Mouse (Mus musculus) left cerebral cortex, adult 18-20 months (tissue): ENCODE data around the gene Scd4. TPM values are rescaled to one million over a fixed set of nuclear protein-coding genes. Genes with fewer than 3 reads are reported as not detected.
A peak's percentile ranks its signal among the peaks of the same experiment; 100 is the strongest.

Source experiments
- DNase-seq, 2 experiments: peaks; one replicate each; pipeline ENCODE4 v3.0.0; 2021 to 2022; ENCODE audit warnings: low spot score in 2 of 2, mixed read lengths in 1 of 2
- microRNA-seq, 2 experiments: library from miRNA; unstranded; fragments of <30 nt; microRNA quantifications; one replicate each; pipeline ENCODE4 v1.2.0; 2021
- total RNA-seq, 2 experiments: library from RNA; stranded (reverse); gene quantifications; 2 replicates each; pipeline ENCODE4 v1.2.3; 2021

The Scd4 gene
- total RNA-seq, 2 experiments from 2014 or later = 2.2 to 2.7 TPM

DNA sequence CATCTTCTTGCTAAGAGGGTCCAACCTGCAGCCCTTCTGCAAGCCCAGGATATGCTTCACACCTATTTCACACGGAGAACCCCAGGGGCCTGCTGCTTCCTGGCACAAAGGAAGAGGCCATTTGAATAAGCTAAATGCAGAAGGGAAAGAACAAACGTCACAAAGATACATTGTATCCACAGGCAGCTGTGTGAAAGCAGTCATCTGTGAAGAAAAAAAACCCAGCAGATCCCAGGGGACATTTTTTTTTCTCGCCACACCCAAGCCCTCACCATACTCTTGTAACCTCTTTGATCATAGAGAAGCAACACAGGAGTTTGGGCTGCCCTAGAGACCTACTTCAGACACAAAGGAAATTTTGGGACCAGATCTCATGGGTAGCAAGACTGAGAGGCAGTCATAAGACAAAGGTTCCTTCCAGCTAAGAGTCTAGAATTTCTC is 43.6 kb downstream of the Scd4 start:
- no peak for DNase-seq

DNA sequence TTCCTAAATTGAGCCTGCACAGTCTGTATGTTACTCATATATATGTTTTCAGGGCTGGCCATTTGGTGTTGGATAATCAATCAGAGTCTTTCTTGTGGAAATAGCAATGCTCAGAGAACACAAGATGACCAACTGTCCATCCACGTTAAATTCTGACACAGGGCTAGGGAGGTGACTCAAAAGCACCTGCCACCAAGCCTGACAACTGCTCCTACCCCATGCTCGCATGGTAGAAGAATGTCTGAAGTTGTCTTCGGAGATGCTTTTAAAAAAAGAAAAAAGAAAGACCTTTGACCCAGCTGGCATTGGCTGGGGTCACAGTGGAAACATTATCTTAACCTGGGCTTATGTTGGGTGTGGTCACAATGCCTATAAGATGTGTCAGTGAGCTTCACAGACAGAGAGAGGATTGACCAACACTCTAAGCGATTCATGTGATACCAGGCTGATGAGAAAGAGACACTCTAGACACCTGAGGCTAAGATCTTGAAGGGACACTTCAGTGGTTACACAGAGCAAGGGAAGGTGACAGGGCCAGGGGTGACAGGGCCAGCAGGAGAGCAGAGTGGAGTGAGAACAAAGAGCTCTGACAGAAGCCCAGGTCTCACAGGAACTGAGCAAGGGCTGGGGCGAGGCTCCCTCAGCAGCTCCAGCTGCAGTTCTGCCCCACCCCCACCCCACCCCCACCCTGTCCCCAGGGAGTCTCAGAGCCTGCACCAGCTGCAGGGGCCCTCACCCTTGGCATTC is 44.9 kb downstream of the Scd4 start:
- DNase-seq = no peak

DNA sequence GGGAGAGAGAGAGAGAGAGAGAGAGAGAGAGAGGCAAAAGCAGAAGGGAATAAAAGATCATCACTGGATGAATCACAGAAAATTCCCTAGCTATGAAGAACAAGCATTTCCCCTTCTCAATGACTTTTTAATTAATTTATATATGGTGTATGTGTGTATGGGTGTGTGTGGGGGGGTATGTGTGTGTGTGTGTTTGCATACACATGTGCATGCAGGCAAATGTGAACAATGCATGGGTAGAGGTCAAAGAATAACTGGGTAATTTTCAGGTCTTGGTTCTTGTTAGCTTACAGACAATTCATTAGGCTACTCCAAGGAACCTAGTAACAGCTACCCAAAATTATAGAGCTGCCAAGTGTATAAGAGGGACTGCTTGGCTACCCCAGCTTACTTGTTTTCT is 46.2 kb downstream of the Scd4 start:
- DNase-seq = no peak

DNA sequence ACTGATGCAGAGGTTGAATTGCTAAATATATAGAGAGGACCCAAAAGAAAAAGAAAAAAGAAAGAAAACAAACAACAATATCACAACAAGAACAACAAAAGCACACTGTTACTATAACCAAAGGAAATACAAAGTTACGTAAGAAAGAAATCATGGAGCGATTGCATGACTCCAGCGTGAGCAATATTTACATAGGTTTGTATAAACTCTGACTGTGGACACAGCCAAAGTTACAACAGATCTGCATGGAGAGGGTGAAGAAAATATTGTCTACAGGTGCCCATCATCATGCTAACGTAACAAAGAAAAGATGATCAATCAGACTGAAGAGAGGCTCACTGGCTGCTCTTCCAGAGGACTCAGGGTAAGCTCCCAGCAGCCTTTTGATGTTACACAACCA is 47.2 kb downstream of the Scd4 start:
- DNase-seq = no peak

DNA sequence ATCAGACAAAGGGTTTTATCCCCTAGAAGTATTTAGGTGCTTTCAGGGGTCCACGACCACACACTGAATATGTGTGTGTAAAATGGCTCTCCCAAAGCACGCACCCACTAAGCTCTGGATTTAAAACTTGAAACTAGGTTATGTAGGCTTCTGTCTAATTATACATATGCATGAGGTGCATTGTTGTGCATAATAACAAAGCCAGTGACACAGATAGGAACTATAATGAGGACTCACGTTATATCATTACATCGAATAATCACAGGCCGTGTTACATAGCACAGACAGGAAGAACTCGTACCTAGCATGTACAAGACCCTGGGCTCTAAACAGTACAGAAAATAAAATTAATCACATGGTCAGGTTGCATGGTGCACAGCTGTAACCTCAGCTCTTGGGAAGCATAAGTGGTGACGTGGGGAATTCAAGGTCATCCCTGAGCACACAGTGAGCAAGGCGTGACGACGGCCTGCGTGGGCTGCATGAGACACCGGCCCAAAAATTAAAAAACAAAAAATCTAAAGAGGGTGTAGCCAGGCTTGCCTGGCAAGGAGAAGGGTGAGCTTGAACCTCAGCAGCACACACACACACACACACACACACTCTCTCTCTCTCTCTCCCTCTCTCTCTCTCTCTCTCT is 49.9 kb downstream of the Scd4 start:
- no peak for DNase-seq

DNA sequence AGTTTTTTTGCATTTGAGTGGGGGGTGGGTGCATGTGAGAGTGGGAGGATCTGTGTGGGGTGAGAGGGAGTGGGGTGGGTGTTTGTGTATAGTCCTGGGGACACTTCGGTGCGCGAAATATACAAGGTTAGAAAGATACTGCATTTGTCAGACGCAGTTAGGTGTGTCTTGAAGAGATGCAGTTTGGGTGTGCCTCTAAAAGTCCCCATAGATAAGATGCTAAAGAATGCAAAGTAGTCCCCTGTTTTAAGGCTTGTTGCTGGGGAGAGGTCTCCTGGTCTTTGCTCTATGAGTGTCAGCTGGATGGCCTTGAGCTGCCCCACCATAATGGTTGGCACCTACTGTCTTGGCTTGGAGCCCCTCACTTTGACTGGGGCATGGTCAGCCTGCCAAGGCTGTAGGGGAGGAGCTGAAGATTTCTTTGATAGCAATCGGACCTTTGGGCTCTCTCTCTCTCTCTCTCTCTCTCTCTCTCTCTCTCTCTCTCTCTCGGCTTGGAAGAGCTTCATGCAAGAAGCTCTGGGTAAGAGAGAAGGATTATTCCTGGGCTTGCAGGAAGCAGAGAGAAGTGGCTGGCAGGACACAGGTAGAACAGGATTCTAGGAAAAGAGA is 53.1 kb downstream of the Scd4 start:
- DNase-seq = no peak

DNA sequence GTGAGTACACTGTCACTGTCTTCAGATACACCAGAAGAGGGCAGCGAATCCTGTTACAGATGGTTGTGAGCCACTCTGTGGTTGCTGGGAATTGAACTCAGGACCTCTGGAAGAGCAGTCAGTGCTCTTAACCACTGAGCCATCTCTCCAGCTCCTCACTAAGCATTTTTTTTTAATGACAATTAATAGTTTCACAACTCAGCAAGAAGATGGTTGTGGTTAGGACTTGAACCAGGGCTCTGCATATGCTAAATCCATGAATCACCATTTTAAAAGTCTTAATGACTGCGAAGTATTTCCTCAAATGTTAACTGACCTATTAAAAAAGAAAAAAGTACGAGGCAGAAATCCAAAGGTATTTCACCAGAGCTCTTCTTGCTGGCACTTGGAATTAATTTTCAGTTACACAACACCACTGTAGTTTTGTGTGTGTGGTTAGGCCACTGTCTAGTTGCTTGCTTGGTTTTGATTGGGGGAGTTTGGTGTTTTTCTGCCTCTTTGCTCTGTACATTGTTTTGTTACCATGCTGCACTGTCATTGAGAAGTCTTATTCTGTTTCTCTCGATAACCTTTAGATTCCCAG is 54.3 kb downstream of the Scd4 start:
- DNase-seq = no peak

DNA sequence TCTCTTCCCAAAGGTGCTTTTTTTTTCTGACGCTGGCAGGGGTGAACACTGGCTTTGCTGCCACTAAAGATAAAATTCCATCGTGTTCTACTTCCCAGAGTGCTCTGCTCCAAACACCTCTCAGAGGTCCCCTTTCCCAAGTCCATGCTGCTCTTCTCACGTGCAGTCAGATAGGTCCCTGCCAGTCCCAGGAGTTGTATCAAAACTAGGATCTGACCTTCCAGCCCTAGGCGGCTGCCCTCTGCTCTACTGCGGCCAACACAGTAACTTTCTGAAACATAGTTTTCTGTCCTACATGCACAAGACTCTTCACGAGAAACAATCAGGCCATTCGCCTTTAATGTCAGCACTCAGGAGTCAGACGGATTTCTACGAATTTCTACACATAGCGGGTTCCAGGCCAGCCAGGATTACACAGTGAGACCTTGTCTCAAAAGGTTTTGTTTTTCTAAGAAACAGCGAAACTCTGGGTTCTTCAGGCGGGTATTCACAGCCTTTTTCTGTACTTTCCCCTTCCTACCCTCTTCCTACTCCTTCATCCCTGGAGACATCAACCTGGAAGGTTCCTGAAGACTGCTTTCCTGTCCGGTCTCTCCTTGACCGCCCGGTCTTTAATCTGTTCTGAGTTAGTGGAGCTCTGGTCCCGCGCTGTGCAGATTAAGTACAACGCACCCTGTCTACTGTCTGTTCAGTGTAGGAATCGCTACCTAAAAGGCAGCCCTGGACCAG is 55.0 kb downstream of the Scd4 start:
- no peak for DNase-seq

DNA sequence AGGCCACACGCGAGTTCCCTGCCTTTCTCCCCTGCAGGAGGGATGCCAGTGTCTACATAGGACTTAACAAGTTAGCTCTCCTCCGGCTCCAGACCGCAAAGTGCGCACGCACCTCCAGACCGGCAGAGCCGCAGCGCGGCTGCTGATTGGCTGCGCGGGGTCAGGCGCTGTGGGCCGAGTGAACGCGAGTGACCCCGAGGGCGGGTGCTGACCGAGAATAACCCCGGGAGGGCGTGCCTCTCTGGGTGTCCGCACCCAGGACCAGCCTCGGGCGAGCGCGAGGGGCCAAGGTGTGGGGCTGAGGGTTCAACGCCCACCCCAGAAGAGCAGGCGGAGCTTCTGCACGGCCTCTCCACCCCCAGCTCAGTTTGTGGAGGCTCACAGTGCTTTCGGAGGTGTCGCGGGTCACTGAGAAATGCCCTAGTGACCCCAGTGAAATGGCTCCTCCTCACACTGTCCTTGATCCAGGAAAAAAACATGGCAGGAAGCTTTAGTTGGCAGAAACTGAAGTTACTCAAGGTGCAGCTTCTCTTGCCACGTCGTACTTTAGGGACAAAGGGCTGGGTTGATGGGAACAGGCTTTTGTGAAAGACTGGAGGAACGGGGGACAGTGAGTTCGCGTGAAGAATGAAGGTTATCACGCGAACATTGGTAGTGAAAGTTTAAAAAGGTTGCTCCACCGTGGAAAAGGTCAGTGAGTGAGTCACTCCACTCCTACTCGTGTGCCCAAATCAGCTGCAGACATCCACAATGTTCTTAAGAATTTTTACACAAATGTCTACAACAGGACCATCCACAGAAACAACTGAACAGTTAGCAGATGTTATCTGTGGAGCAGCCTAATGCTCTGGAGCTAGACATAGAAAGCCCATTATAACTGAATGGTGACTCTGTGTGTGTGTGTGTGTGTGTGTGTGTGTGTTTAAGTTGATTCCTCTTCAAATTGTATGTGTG is 55.9 kb downstream of the Scd4 start:
- peak; percentile 85 to 90 for DNase-seq

DNA sequence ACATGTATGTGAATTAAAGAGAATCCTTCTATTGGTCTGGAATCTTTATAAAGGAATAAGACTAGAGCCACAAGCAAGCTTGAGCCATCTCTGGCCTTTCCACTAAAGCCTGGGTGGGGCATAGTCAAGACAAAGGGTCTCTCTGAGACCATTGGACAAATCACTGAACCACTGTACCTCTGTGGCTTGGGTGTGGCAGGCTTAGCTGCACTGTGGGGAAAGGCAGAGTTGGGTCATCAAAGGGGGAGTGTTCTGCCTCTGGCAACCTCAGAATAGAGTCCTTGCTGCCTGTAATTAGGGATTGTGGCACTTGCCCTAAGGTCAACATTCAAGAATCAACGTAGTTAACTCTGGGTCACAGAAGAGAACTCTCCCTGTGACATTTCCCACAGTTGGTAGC is 56.6 kb downstream of the Scd4 start:
- DNase-seq = no peak

DNA sequence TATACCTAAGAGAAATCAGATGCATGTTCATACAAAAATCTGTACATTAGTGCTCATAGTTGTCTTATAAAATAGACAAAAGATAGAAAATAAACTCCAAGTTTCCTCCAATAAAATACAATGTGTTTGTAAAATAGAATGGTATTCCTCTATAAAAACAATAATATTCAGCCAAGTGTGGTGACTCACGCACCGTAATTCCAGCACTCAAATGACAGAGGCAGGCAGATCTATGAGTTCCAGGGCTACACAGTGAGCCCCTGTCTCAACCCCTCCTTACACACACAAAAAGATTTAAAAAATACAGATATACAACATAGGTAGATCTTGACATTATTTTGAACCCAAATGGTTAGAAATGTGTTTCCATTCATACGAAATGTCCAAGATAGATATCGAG is 59.0 kb downstream of the Scd4 start:
- DNase-seq = no peak

DNA sequence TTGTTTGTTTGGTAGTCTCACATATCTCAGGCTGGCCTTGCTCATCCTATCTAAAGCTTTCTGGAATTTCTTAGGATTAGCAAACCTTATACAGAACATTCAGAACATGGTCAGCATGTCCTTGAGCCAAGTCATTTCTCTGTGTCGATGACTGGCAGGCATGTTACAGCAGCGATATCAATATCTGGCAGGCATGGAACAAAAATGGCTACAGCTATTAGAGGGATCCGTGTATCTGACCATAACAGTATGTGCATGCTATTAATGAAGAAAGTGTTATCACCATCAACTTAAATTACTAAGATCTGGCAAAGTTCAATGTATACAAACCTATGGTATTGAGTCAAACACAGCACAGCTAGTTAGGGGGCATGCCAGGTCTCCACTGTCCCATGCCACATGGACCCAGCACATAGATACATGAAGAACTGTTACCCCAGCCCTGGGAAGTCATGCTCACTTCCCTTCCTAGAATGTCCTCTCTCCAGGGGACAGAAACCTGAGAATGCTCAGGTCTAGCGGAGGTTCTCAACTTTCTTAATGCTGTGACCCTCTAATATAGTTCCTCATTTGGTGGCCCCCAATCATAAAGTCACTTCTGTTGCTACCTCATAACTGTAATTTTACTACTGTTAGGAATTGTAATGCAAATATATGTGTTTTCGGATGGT is 59.6 kb downstream of the Scd4 start:
- DNase-seq = no peak

DNA sequence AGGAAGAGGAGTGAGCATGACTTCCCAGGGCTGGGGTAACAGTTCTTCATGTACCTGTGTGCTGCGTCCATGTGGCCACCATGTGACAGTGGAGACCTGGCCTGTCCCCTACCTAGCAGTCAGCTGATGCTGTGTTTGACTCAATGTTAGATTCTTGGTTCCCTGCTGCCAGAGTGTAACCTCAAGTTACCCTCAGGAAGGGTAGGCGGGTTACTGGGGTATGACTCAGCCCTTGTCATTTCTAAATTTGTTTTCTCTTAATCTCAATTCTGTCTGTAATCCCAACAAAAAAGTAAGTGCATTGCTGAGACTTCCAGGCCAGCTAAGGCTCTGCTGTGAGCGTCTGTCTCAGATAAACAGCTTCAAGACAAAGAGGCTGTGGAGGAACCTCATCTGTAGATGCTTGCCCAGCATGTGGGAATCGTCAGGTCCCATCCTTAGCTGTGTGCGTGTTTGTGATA is 61.1 kb downstream of the Scd4 start:
- no peak for DNase-seq

DNA sequence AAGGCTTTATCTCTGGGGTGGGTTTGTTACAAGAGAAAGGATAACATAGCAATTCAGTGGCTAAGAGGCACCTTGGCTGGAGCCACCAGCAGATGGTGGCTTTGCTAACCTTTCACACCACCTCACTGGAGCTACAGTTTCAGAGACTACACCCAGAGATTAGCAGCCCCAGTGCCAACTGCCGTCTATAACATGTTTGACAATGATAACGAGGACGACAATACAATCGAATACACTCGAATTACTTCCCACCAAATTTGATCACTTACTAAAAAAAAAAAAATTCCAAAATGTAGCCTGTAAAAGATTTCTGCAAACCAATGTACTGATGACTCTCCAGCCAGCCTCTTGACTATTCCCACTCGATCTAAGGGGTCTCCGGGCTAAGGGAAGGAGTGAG is 62.1 kb downstream of the Scd4 start:
- DNase-seq = no peak

Small RNA genes within 50 kb of the gene (microRNA-seq; reads per million reads assigned to microRNA genes)
- gene Mir5114 = 0.25 to 1.1 reads per million in 2 experiments

Other genes starting within 250 kb of the Scd4 start
- 10 to 100 TPM; 46.0 to 46.9 TPM for gene Chuk, start 225.6 kb upstream of the Scd4 start, total RNA-seq
- gene Cwf19l1, start 197.2 kb upstream of the Scd4 start, total RNA-seq = 10 to 100 TPM; 20.0 to 21.4 TPM
- gene Bloc1s2, start 186.6 kb upstream of the Scd4 start, total RNA-seq = 10 to 100 TPM; 59.3 to 69.8 TPM
- under 1 TPM; 0.16 to 0.23 TPM for gene Pkd2l1, start 140.7 kb upstream of the Scd4 start, total RNA-seq
- 1 to 10 TPM; 1.9 to 3.0 TPM for gene Scd3, start 129.8 kb upstream of the Scd4 start, total RNA-seq
- gene Scd2, start 39.4 kb upstream of the Scd4 start, total RNA-seq = 100 to 1,000 TPM; 581 to 588 TPM
- 100 to 1,000 TPM; 126 to 146 TPM for gene Scd1, start 74.8 kb downstream of the Scd4 start, total RNA-seq
- gene Wnt8b, start 160.4 kb downstream of the Scd4 start, total RNA-seq = under 1 TPM in 1 of 2 experiments, not detected in 1; 0.16 TPM
- gene Sec31b, start 212.8 kb downstream of the Scd4 start, total RNA-seq = under 1 TPM; 0.19 to 0.56 TPM
- gene Gm20538, start 219.7 kb downstream of the Scd4 start, total RNA-seq = not detected
- gene Ndufb8, start 222.3 kb downstream of the Scd4 start, total RNA-seq = 100 to 1,000 TPM; 368 to 386 TPM
- gene Hif1an, start 229.8 kb downstream of the Scd4 start, total RNA-seq = 10 to 100 TPM; 33.5 to 34.2 TPM